Mouse (Mus musculus) adrenal gland, postnatal 14 days (tissue): ENCODE measurements around the gene Piga. TPM values are rescaled to one million over a fixed set of nuclear protein-coding genes. Genes with fewer than 3 reads are reported as not detected.
A peak's percentile ranks its signal among the peaks of the same experiment; 100 is the strongest.

Experiments
- DNase-seq: peaks from one replicate; pipeline ENCODE4 v3.0.0; 2021; ENCODE audit warnings: mixed read lengths
- total RNA-seq: library from RNA; stranded (reverse); gene quantifications from 2 replicates; pipeline ENCODE4 v1.2.3, GENCODE M21; 2021

Gene Piga
- total RNA-seq, 1 experiment from 2014 or later: 8.2 TPM

- DNase-seq: no peak
Measured at GRCm38 (mm10) chrX:164432682-164433081, 13.1 kb downstream of the Piga start.

DNA sequence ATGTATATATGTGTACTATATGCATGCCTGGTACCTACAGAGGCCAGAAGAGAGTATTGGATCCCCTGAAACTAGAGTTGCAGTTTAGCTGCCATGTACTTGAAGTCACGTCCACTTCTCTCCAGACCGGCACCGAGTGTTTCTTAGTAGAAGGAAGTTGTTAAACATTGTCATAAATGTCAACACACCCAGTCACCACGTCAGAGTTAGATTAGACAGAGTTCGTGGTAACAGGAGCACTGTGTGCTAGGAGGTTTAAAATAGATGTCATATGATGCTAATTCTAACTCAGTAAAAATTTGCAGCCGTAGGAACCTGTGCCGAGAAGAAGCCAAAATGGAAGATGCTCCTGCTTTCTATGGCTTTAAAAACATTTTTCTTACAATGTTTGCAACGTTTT, 17.1 kb downstream of the Piga start, which contains the start of gene Asb11:
Gene Asb11, plus strand, starts transcription at position 286 of the 400 bp plus-strand sequence.
- DNase-seq: no peak

DNA sequence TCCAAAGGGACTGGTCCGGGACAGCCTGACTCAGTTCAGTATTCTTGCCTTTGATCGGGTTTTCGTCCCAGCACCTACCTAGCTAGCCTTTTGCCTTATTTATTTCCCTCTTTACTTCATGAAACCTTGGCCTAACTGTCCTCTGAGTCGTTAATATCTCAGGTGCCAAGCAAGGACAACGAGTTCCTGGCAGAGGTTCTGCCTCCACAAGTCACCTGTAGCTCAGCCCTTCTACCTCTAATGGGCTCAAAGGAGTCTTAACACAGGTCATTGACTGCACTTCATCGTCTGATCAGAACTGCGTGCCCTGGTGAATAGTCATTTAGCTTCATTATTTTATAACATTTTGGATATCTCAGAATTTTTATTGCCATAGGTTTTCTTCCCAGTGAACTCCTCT, 19.9 kb downstream of the Piga start:
- DNase-seq: no peak

DNA sequence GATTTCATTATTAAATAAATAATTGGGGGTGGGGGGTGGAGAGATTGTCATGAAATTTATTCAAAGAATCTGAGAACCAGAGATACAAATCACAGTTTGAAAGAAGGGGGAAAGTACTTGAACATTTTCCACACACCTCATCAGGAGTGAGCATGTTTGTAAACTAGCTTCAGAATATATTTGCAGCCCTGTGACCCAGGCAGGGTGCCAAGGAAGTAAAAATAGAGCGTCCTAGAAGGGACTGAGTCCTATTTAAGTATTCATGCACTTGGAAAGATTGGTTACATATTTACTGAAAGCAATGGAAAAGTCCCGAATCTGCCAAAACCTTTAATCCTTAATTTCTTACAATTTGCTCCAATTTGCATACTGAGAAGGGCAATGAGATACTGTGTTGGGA, 20.6 kb downstream of the Piga start:
- peak; percentile 31 for DNase-seq

DNA sequence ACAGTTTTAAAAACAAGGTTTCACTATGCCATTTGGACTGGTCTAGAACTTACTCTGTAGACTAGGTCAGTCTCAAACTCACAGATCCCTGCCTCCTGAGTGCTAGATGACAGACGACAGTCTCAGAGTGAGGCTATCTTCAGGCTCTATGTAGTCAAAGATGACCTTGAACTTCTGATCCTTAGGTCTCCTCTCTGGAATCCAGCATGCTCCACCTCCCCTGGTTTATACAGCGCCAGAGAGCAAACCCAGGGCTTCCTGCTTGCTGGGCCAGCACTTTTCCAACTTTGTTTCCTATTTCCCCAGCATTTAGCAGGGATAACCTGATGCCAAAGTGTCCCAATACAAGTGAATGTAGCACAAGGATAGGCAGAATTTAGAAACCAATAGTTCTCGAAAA, 21.1 kb downstream of the Piga start:
- DNase-seq: no peak

DNA sequence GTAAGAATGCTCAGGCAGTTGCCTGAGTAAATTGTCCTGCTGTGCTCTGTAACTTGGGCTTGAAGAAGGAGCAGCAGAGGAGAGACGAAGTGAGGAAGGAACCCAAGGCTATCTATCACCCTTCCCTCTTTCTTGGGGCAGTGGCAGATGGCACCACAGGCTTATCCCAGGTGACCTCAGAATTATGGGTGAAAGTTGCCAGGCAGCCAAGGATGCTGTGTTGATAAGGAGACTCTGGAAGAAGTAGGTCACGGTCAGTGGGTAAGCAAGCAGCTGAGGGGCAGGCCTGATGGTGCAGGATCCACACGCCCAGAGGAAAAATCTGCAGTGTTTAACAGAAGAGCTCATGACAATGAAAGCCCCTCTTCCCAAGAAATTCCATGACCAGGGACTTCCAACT, 21.7 kb downstream of the Piga start:
- DNase-seq: peak; percentile 41

DNA sequence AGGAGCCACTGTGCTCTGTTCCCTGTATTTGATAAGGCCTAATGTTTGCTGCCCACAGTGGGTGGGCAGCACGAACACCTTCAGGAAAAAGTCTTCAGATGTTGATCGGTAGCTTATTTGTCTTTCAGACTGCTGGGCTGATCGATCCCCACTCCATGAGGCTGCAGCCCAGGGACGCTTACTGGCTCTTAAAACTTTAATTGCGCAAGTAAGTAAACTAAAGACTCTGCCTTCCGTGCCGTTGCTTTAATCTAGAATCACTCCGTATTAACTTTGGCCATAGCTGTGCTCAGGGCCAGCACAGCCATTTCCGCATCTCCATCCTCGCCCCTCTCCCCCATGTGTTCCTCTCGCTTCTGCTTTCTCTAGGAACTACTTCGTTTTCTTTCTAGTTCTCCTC, 26.0 kb downstream of the Piga start:
- DNase-seq: no peak

DNA sequence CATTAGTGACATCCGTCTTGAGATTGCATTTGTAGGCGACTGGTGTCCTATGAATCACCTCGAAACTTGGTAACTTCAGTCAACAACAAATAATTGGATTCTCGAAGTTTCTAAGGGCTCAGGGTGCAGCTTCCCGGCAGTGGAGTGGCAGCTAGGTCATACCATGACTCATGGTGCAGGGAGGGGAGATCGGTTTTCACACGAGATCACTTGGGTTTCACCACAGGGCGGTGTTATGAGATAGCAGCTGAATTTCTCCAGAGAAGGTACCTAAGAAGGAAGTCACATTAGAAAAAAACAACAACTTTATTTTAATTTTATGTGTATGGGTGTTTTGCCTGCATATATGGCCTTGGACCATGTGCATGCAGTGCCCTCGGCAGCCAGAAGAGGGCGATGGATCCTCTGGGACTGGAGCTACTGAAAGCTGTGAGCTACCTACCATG, 26.5 kb downstream of the Piga start:
- DNase-seq: peak; percentile 16

DNA sequence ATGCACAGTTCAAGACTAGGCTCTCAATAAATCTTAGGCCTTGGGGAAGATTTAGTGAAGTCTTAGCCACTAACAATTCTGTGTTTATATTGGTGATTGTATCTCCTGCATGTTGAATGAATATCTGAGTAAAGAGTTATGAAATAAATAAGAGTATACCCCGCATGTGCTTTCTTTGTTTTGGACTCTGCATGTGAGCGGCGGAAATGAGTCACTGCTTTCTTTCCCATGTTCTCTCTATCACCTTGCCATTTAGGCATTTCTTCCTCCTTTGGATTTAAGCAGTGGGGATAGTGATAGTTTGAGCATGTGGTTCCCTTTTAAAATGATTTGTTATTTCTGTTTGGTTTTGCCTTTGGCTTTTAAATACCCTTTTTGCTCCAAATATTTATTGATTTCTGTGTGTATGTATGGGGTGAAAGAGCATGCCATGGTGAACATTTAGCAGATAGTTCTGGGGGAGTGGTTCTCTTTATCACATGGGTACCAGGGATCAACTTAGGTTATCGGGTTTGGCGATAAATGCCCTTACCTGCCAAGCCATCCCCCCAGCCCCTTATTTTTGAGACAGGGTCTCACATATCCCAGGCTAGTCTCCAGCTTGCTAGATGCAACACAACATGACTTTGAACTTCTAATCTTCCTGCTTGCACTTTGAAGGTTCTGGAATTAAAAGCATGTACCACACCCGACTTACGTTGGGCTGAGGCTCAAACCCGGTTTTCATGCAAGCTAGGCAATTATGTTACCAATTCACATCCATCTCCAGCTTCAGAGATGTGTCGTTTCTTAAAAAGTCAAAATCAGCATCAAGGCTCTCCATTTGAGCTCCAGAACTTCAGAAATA, 27.5 kb downstream of the Piga start:
- no peak for DNase-seq

DNA sequence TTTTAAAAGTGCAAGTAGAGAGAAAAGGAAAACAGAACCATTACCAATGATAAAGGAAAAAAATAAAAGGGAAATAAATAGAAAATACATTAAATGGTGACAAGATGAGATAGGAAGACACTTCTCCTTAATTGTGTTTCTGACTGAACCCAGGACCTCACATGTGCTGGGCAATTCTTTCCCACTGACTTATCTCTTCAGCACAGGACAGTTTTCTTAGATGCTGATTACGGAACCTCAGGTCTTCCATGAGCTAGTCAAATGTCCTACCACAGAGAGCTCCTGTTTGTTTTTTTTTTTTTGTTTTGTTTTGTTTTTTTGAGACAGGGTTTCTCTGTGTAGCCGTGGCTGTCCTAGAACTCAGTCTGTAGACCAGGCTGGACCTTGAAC, 28.1 kb downstream of the Piga start:
- no peak for DNase-seq

DNA sequence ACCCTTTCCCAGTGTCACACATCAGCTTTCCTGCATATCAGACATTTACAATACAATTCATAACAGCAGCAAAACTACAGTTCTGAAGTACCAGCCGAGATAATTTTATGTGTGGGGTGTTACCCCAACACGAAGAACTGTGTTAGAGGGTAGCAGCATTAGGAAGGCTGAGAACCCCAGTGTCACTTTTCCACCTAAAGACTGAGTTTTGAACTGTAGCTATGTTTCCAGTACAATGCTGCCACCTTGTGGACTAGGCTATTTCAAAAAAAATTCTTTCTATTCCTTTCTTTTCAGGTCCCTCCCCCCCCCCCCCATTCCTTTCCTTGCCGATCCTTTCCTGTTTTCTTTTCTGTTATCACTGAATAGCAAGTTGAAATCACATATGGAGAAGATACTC, 29.6 kb downstream of the Piga start:
- peak; percentile 35 for DNase-seq

DNA sequence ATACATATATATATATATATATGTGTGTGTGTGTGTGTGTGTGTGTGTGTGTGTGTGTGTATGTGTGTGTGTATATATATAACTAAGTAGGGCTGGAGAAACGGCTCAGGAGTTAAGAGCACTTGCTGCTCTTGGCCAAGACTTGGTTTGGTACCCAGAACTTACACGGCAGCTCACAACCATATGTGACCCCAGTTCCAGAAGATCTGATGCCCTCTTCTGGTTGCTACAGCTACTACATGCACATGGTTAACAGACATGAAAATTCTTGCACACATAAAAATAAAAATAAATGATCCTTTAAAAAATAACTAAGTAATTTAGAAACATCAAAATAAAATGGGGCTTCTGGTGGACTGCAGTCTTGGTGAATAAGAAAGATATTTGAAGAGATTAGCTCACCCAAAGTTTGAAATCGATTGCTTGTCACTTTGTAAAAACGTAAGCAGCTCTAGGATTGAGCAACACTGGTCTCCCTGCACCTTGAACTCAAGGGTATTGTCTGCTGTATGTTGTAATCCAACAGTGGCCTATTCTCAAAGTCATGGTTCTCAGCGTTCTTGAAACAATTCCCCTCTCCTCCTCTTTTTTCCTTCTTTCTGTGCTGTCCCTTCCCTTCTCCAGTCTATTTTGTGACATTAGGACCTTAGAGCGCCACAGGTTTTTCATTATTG, 39.8 kb downstream of the Piga start:
- no peak for DNase-seq

Other genes starting within 250 kb of the Piga start
- gene Bmx, start 161.6 kb upstream of the Piga start, total RNA-seq: 0.56 and 1.0 TPM in 2 replicates
- gene Pir, start 150.4 kb upstream of the Piga start, total RNA-seq: 4.5 and 4.9 TPM in 2 replicates
- 39.1 and 48.2 TPM in 2 replicates for gene Vegfd, start 46.4 kb upstream of the Piga start, total RNA-seq
- gene Asb11, start 17.2 kb downstream of the Piga start, total RNA-seq: not detected in 2 replicates
- gene Asb9, start 86.5 kb downstream of the Piga start, total RNA-seq: not detected in 2 replicates